Mouse (Mus musculus): Measurements from ENCODE around the gene Meis1.

Gene Meis1

DNA sequence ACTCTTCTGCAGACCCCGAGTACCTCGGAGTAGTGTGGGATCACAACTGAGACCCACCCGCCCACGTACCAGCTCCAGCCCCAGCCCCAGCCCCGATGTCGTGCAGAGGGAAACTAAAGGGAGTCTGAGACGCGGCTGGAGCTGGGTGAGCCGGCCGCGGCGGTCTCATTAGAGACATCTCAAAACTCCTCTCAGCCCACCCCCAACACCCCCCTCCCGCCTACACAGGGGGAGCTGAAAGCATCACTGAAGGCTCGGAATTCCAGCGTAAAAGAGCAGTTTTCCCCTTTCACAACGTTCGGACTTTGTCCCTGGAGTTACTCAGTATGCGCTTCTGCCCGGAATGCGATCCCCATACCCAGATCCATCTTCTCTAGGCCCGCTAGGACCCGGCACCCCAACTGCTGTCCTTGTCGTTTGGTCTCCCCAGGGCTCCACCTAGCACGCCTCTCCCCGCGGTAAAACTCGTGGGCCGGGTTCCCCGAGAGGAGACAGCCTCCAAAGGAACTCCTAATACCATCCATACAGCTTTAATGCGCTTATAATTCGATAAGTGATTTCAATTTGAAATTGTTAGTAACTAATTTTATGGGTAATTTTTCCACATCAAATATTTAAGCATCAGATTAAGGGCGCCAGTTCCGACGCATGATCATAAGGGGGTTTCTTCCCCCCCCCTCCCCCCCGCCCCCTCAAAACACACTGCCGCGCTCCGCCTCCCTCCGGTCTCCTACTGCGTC is 141.7 kb downstream of the Meis1 start:
- no peak for DNase-seq (ENCODE audit: low read depth, low spot score)

GRCm38 (mm10) chr11:18875911-18876885 is 142.6 kb downstream of the Meis1 start:
- no peak for DNase-seq (ENCODE audit: low read depth, low spot score)

DNA sequence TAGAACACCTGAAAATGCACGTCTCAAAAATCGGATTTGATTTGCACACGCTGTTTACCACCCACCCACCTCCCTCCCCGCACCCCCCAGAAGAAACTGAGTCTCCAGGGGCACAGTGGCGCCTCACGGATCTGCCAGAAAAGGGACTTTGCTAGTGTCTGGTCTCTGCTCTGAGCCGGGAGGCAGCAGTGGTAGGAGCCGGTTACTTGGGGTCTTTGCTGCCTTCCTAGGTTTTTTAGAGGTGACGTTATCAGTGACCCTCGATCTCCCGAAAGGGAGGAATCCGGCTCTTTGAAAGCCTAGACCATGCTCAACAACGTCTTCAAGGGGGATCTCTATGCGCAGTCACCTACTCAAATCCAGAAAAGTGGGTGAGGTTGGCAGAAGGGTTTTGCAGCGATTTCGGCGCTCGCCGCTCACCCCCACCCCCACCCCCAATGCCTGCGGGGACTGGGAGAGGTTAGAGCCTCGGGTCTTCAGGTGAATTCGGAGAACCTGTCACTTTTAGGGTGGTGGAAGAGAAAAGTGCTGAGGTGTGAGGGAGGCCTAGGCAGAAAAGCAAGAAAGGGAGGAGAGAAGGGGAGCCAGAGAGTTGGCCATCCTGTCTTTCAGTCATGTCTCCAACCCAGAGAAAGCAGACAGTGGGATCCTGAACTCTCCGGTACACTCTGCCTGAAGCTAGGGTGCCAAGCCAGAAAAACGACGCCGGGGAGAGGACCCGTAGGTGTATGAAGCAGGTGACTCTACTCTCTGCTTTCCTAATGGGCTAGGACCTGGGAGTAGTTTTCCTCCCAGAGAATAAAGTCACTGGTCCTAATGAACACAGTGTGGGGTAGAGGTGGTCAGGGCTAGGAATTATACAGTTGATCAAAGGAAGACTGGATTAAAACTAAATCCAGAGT is 143.5 kb downstream of the Meis1 start:
- no peak for DNase-seq (ENCODE audit: low read depth, low spot score)

GRCm38 (mm10) chr11:18874278-18875000 is 144.3 kb downstream of the Meis1 start:
- no peak for DNase-seq (ENCODE audit: low read depth, low spot score)

DNA sequence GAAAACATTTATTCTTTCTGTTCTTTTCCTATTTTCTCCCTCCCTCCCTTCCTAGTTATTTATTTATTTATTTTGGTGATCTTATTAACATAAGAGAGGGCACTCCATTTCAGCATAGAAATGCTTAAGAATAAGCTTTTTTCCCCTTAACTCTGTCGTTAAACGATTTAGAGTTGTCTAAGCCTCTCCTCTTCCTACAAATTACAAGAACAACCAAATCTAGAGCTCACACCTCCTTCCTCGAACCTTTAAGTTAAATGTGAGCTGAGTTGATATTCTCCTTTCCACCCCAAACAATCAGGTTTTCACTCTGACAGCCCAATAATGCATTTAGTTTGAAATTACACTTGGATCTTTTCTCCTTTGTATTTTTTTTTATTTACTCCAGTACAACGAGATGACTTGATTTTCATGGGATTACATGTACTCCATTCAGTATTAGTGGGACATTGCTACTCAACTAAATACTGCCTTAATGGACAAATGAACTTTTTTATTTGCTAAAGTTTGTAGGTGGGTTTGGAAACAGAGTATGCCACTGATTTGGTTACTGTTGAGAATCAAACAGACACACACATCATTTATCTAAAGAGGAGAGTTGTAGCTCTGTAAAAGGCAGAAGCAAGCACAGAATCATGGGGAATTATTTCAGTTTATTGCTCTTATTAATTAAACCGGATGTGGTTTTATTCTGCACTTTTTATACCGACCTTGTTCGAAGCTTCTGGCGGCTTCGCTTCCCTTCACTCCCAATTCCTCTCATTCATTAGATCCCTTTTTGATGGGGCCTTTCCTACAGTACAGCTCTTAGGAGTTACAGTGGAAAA is 145.1 kb downstream of the Meis1 start:
- no peak for DNase-seq (ENCODE audit: low read depth, low spot score)

GRCm38 (mm10) chr11:18872793-18873192 is 146.0 kb downstream of the Meis1 start:
- DNase-seq (ENCODE audit: low read depth, low spot score): no peak

DNA sequence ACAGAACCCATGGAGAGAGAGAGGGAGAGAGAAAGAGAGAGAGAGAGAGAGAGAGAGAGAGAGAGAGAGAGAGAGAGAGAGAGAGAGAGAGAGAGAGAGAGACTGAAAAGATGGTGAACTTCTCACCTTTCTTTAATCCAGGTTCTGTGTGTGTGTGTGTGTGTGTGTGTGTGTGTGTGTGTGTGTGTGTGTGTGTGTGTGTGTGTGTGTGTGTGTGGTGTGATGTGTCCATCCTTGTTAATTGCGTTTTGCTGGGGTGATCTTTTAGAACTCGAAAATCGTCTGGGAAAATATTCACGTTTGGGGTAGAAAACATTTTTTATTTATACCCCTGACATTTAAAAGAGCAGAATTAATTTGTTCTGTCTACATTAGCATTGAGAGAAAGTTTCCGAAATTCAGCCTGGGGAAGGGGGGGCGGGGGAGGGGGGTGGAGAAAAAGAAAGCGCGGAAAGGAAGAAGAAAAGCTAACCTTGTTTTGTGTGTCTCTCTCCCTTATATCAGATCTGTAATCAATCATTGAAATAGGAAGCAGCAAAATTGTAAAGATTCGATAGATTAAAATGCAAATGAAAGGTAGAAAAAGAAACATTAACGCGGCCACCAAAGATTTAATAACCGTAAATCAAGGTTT is 146.6 kb downstream of the Meis1 start:
- no peak for DNase-seq (ENCODE audit: low read depth, low spot score)

DNA sequence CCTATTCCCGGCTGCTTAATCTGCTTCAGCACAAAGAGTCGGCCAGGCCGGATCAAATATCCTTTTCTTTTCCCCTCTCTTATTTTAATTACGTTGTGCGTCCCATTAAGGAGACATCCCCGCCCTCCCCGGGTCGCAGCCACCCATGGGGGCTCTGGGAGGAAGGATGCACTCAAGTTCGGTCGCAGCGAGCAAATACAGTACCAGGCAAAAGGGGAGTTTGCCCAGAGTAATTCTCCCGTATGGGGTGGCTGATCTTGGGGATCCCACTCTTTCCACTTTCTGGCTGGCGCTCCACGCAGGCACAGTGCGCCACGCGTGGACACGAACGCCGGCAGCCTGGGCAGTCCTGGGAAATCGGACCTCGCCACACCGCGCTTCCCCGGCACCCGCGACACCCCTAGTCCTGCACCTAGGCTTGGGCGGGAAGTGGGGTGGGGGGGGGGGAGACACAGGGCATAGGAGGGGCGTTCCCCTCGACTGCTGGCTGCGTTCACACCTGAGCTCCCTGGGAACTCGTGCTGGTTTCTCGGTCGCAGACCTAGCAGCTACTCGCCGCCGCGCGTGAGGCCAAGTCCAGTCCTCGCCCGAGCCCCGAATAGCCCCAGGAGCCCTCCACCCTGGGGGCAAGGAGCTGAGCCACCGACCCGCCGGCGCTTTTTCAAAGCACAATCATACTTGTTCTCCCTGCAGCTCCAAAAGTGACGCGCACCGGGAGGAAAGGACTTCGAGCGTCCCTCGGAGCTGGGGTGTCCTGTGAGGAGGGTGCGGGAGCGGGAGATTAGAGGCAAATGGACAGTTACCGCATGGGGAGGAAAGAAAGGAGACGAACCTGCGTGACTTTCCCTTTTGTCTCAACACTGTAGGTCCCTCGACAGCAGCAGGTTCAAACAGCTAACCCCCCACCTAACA is 147.4 kb downstream of the Meis1 start:
- no peak for DNase-seq (ENCODE audit: low read depth, low spot score)

- DNase-seq (ENCODE audit: low read depth, low spot score): no peak
These were observed 148.5 kb downstream of the Meis1 start for GRCm38 (mm10) chr11:18870121-18870931.

DNA sequence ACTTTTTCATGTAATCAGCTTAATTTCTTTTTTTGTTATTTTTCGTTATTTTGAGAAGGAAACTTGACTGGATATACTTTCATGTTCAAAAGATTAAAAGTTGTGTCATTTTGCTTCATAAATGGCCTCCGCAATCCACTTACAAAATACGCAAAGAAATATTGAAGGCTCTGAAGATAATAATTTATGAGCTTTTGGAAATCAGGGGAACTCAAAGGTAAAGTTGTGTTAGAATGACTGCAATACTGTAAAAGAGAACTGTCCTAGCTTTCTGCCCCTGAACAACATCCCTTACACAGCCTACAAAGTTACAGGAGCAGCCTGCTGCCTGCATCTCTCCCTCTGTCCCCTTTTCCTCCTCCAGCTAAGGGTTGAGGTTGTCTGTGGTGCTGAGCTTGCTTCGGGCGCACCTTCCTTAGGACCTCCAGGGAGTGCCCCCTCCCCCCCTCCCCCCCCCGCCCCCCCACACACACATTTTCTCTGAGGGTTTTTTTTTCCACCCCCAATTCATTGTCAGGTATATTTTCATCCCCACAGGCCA is 149.3 kb downstream of the Meis1 start:
- DNase-seq (ENCODE audit: low read depth, low spot score): no peak

DNA sequence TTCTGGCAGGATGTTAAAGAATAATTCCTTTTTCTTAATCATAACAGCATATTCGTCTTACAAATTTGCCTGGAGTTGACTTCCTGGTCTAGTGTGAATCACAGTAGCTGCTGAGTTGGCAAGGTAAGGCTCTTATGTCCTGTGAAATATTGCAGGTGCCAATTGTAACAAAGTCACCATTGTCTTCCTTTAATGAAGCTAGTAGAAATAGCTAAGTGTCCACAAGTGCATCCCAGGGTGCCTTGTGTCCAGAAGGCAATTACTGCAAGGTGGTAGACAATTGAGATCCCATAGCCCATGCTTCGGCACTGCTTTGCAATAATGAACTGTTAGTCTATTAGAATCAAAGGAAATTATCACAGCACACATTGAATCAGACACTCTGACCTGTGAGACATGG is 151.1 kb downstream of the Meis1 start:
- no peak for DNase-seq (ENCODE audit: low read depth, low spot score)

DNA sequence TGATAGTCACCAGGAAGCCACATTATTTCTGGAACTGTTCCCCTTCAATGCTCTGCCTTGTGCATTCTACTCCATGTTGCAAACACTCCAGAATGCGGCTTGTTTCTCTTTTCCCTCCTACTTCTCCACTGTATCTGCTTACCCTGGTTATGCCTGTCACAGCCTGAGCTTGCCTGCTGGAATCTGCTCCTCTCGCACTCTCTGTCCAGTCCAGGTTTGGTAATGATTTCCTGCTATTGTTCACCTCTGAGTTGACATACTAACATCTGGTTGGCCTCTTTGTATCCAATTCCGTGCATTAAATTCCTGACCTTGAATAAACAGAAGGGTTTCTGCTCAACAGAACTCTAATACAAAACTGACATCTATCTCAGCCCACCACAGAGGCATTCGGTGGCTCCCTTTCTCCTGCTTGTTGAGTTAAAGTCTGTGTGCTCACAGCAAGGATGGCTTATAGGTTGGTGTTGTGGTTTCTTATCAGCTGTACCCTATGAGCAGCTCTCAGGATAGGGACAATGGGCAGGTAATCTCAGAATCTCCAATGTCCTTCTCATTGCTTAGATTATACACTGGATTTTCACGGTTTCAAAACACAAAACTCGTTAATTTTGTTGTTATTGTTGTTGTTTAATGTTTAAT is 152.5 kb downstream of the Meis1 start:
- no peak for DNase-seq (ENCODE audit: low read depth, low spot score)

DNA sequence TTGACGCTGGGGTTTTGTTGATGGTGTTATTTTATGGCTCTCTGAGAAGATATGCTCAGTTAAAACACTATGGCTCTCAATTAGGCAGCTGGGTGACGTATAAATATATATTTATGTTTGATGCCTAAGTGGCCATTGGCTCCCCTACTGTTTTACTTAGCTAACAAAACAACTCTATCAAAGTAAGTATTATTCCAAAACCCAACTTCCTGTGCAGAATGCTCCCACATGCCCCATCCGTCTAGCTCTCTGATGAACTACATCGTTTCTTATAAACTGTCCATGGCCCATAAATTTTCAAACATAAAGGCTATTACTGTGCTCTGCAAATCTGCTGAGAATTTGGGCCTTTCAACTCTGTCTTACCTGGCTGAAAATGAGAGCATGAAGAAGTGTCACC is 168.0 kb downstream of the Meis1 start:
- no peak for DNase-seq (ENCODE audit: low read depth, low spot score)

DNA sequence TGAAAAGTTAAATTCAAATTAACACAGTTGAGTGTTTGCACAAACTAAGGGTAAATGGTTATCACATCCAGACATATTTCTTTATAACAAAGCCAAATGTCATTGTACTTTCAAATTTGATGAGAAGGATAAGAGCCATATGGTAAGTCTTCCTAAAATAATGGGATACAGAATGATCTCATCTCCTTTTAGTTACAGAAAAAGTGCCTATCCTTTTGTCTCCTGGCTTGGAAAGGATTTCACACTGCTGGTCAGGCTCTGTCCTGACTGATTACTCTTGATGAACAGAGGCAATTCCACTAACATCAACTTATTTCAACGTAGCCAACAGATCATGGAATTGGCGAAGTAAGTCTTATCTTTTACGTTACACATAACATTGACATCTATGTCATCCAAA is 171.1 kb downstream of the Meis1 start:
- no peak for DNase-seq (ENCODE audit: low read depth, low spot score)

DNA sequence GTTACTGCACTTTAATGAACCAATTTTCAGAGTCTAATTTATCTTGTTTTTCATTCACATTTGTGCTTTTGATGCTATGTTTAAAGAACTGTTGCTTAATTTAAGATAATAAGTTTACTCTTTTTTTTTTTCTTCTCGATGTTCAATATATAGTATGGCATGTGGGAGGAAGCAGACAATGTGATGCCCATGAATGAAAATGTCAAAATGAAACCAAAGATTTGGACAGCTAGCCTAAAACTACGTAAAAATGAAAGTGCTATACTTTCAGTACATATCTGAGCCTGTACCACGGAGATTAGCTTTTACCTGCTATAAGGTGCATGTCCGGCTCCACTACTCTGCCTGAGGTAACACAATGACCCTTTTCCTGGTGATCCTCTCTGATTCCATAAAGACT is 172.3 kb downstream of the Meis1 start:
- DNase-seq (ENCODE audit: low read depth, low spot score): no peak

DNA sequence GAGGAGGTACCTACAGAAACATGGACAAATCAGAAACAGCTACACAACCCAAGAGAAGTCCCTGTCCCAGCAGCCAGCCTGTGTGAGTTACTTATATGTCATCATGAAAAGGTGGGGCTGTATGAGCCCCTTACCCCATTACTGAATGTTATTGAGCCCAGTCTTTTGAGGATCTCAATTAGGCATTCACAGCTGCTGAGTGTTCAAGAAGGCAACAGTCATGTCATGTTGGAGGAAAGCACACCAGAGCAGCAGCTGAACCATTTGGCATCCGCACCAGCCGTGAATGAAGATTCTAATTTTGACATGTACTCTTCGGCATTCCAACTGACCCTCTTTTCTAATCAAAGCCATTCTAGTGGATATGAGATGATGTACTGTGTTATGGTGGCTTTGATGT is 172.9 kb downstream of the Meis1 start:
- no peak for DNase-seq (ENCODE audit: low read depth, low spot score)

- peak; percentile 45 for DNase-seq (ENCODE audit: low read depth, low spot score)
These were observed 173.3 kb downstream of the Meis1 start for GRCm38 (mm10) chr11:18845466-18845865.
